Mouse (Mus musculus): ENCODE measurements around the gene Gpha2. TPM values are rescaled to one million over a fixed set of nuclear protein-coding genes. Genes with fewer than 3 reads are reported as not detected.

Gpha2 gene
- total RNA-seq, 1 experiment = 3.9 TPM

DNA sequence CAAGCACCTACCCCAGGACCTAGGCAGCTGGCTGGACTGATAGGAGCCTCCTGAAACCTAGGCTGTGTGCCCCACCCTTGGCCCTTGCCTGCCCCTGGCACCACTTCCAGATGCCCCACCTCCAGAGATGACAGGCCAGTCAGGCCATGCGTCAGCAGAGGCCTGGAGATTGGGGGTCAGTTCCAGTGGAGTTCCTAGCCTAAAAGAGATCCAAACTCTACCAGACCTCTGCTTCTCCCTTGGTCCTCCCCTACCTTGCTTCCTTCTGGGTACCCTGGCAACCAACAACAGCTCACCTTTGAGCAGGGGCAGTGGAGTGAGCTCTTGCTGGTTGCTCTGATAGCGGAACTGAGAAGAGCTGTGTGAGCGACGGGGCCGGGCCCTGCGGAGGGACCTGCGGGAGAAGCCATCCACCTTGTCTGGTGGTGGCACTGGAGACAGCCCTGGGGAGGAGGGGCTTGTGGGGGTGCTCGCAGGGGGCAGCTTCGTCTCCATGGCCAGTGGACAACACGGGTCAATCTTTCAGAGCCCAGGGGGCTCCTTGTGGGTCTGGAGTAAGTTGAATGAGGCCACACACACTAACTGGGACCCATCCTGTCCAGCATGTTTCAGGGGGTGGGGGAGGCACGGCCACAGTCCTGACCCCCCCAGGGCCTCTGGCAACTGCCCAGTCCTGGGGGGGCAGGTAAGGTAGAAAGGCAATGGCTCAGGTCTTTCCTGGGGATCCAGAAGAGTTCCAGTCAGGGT, 8.3 kb downstream of the Gpha2 start:
- Histone ChIP-seq H3K9ac (ENCODE audit: insufficient read depth, low read depth, low read length, poor library complexity, severe bottlenecking) (no peak overlapping the region), H3K36me3 (ENCODE audit: control insufficient read depth, insufficient read depth, low read length, poor library complexity, severe bottlenecking) (peaks cover 9% of the 10 kb centered on the region), H3K4me3 (ENCODE audit: insufficient read depth in 1 of 2, low read depth in 1 of 2, low read length in 2 of 2, poor library complexity in 1 of 2, severe bottlenecking in 1 of 2) (peak overlapping the region; percentile 78 to 80; a peak in 3 of 4 replicates), H3K4me1 (ENCODE audit: control insufficient read depth in 2 of 2, insufficient read depth in 2 of 2, low read length in 2 of 2, poor library complexity in 1 of 2) (peaks cover 6 to 16% of the 10 kb centered on the region in 2 experiments; a peak in 3 of 4 replicates), H3K9me3 (ENCODE audit: control insufficient read depth, insufficient read depth, low read depth, low read length) (no peaks in the 10 kb centered on the region), H3K27ac (ENCODE audit: insufficient read depth, low read depth, low read length, poor library complexity, severe bottlenecking) (no peak overlapping the region)
- in situ Hi-C loops (cut with MboI; ENCODE audit: low sequenced_read_pairs in 2 of 2, unreplicated experiment in 2 of 2) = no loop called here
- no peak for DNase-seq (ENCODE audit: low read depth, low spot score)
- no peak for TF ChIP-seq MAFK (IDR thresholded peaks at IDR 0.05; ENCODE audit: insufficient read depth, low read depth, low read length)
- TF ChIP-seq CHD2 (IDR thresholded peaks at IDR 0.05; ENCODE audit: low read depth, low read length) = no peak
- no peak for TF ChIP-seq HCFC1 (IDR thresholded peaks at IDR 0.05; ENCODE audit: borderline replicate concordance, insufficient read depth, low read length)
- no peak for TF ChIP-seq ZC3H11A (IDR thresholded peaks at IDR 0.05; ENCODE audit: borderline replicate concordance, low read depth, low read length)
- TF ChIP-seq ZNF384 (IDR thresholded peaks at IDR 0.05; ENCODE audit: low read depth, low read length) = no peak

DNA sequence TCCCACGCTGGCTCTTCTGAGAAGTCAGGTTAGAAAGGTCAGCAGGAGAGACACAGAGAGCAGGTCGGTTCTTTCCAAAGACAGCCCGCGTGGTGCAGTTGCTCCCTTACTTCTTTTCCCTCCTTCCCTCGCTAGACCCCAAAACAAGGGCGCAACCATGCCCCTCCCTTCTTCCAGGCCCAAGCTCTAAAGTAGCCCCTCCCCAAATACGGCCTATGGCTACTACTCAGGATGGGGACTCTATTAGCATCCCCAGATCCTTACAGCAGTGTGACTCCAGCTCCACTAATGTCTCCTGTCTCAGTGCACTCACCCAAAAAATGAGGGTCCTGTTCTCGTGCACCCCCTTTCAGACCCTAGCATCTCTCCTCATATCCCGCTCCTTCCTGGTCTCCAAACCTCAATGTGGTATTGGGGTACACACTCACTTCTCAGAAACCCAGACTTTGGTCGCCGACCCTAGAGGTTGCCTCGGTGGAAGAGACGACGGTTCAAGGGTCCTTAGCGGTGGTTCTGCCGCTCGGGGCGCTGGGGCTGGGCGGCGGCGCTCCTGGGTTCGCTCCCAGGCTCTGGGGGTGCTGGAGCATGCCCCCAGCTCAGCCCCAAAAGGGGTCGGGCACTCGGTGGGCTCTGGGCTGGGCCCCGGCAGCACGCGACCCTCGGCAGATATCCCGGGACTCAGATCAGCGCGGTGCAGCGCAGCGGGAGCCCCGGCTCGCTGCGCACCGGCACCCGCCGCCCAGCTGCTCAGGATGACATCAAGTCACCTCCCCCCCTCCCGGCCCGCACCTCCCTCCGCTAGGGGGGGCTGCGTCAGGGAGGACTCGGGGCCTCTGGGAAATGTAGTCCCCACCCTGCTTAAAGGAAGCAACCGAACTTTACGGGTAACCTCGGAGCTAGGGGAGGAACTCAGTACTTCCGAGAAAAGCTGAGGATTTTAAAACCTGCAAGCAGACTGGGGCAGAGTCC, 9.2 kb downstream of the Gpha2 start, which contains the start of gene Ppp2r5b:
TSS of gene Ppp2r5b (minus strand) at position 789 of the 969 bp plus-strand sequence.
- Histone ChIP-seq H3K4me1 (ENCODE audit: control insufficient read depth in 2 of 2, insufficient read depth in 2 of 2, low read length in 2 of 2, poor library complexity in 1 of 2) (peaks cover 8 to 23% of the 10 kb centered on the region in 2 experiments; a peak in 3 of 4 replicates), H3K9ac (ENCODE audit: insufficient read depth, low read depth, low read length, poor library complexity, severe bottlenecking) (peak within 1 kb of the TSS; percentile 82), H3K4me3 (ENCODE audit: insufficient read depth in 1 of 2, low read depth in 1 of 2, low read length in 2 of 2, poor library complexity in 1 of 2, severe bottlenecking in 1 of 2) (peak within 1 kb of the TSS; percentile 78 to 80), H3K36me3 (ENCODE audit: control insufficient read depth, insufficient read depth, low read length, poor library complexity, severe bottlenecking) (peaks cover 8% of the 10 kb centered on the region), H3K27ac (ENCODE audit: insufficient read depth, low read depth, low read length, poor library complexity, severe bottlenecking) (peak within 1 kb of the TSS; percentile 72; the same call in 1 of the 2 replicates), H3K9me3 (ENCODE audit: control insufficient read depth, insufficient read depth, low read depth, low read length) (no peaks in the 10 kb centered on the region)
- no peak for TF ChIP-seq CHD2 (IDR thresholded peaks at IDR 0.05; ENCODE audit: low read depth, low read length)
- no peak for TF ChIP-seq MAFK (IDR thresholded peaks at IDR 0.05; ENCODE audit: insufficient read depth, low read depth, low read length)
- peak; percentile 89 for TF ChIP-seq HCFC1 (IDR thresholded peaks at IDR 0.05; ENCODE audit: borderline replicate concordance, insufficient read depth, low read length)
- TF ChIP-seq ZC3H11A (IDR thresholded peaks at IDR 0.05; ENCODE audit: borderline replicate concordance, low read depth, low read length) = no peak
- TF ChIP-seq ZNF384 (IDR thresholded peaks at IDR 0.05; ENCODE audit: low read depth, low read length) = no peak
- DNase-seq (ENCODE audit: low read depth, low spot score) = peak; percentile 87
- in situ Hi-C loops (cut with MboI; ENCODE audit: low sequenced_read_pairs in 2 of 2, unreplicated experiment in 2 of 2) = no loop called here

DNA sequence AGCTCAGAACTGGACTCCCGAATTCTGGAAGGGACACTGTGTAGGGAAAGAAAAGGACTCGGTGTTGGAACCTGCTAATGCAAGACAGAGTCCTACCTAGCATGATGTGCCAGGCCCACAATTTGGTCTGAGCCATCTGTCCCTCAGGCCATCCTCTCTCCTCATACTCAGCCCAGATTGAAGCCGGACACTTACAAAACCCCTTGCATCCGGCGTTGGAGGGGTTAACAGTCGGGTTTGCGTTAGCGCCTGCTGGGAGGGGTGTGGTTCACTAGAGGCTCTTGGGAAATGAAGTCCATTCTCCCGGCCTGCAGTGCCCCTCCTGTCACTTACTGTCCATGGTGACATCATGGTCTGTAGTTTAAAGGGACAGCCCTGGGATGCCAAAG, 9.9 kb downstream of the Gpha2 start:
- no peaks in the 10 kb centered on the region for H3K9me3 ChIP-seq (ENCODE audit: control insufficient read depth, insufficient read depth, low read depth, low read length)

DNA sequence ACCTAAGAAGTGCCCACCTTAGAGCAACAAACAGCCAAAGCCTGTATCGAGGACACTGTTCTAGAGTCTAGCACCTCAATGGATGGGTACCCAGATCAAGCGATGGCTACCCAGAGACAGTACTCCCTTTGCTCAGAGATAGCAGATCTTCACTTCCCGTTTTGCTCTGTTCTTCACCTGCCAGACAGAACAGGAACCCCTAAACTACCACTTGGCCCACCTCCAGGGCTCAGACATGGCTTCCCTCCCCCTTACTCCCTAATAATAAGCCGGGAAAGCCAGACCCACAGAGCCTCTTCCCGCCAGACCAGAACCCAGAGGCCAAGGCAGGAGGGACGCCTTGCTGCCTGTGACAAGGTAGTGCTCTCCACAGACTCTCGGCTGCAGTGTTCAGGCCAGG, 10.7 kb downstream of the Gpha2 start:
- H3K4me3 ChIP-seq (ENCODE audit: insufficient read depth in 1 of 2, low read depth in 1 of 2, low read length in 2 of 2, poor library complexity in 1 of 2, severe bottlenecking in 1 of 2) = no peak overlapping the region
- no peak overlapping the region for H3K27ac ChIP-seq (ENCODE audit: insufficient read depth, low read depth, low read length, poor library complexity, severe bottlenecking)
- DNase-seq (ENCODE audit: low read depth, low spot score) = no peak
- peaks cover 10 to 23% of the 10 kb centered on the region in 2 experiments; a peak in 3 of 4 replicates for H3K4me1 ChIP-seq (ENCODE audit: control insufficient read depth in 2 of 2, insufficient read depth in 2 of 2, low read length in 2 of 2, poor library complexity in 1 of 2)
- no peak for TF ChIP-seq HCFC1 (IDR thresholded peaks at IDR 0.05; ENCODE audit: borderline replicate concordance, insufficient read depth, low read length)
- no peak for TF ChIP-seq MAFK (IDR thresholded peaks at IDR 0.05; ENCODE audit: insufficient read depth, low read depth, low read length)
- no peak for TF ChIP-seq ZC3H11A (IDR thresholded peaks at IDR 0.05; ENCODE audit: borderline replicate concordance, low read depth, low read length)
- TF ChIP-seq CHD2 (IDR thresholded peaks at IDR 0.05; ENCODE audit: low read depth, low read length) = no peak
- in situ Hi-C loops (cut with MboI; ENCODE audit: low sequenced_read_pairs in 2 of 2, unreplicated experiment in 2 of 2) = no loop called here
- H3K9me3 ChIP-seq (ENCODE audit: control insufficient read depth, insufficient read depth, low read depth, low read length) = no peaks in the 10 kb centered on the region
- H3K36me3 ChIP-seq (ENCODE audit: control insufficient read depth, insufficient read depth, low read length, poor library complexity, severe bottlenecking) = peaks cover 3% of the 10 kb centered on the region; the same call in 1 of the 2 replicates
- peak overlapping the region; percentile 5; the same call in 1 of the 2 replicates for H3K9ac ChIP-seq (ENCODE audit: insufficient read depth, low read depth, low read length, poor library complexity, severe bottlenecking)

More for the DNA sequence above, 9.9 kb downstream of the Gpha2 start:
- DNase-seq (ENCODE audit: low read depth, low spot score) = peak; percentile 78
- in situ Hi-C loops (cut with MboI; ENCODE audit: low sequenced_read_pairs in 2 of 2, unreplicated experiment in 2 of 2) = no loop called here
- Histone ChIP-seq H3K27ac (ENCODE audit: insufficient read depth, low read depth, low read length, poor library complexity, severe bottlenecking) (peak overlapping the region; percentile 72; the same call in 1 of the 2 replicates), H3K4me1 (ENCODE audit: control insufficient read depth in 2 of 2, insufficient read depth in 2 of 2, low read length in 2 of 2, poor library complexity in 1 of 2) (peaks cover 10 to 23% of the 10 kb centered on the region in 2 experiments; a peak in 3 of 4 replicates), H3K4me3 (ENCODE audit: insufficient read depth in 1 of 2, low read depth in 1 of 2, low read length in 2 of 2, poor library complexity in 1 of 2, severe bottlenecking in 1 of 2) (peak overlapping the region; percentile 78 to 80), H3K36me3 (ENCODE audit: control insufficient read depth, insufficient read depth, low read length, poor library complexity, severe bottlenecking) (peaks cover 3% of the 10 kb centered on the region; the same call in 1 of the 2 replicates), H3K9ac (ENCODE audit: insufficient read depth, low read depth, low read length, poor library complexity, severe bottlenecking) (peak overlapping the region; percentile 76)
- peak; percentile 86 for TF ChIP-seq HCFC1 (IDR thresholded peaks at IDR 0.05; ENCODE audit: borderline replicate concordance, insufficient read depth, low read length)
- no peak for TF ChIP-seq CHD2 (IDR thresholded peaks at IDR 0.05; ENCODE audit: low read depth, low read length)
- peak; percentile 77 for TF ChIP-seq ZNF384 (IDR thresholded peaks at IDR 0.05; ENCODE audit: low read depth, low read length)
